Mouse (Mus musculus) CH12.LX (cell line): ENCODE data around the gene Shank3.

Experiments
- BHLHE40 ChIP-seq: IDR thresholded peaks from 2 replicates; pipeline ENCODE4 v1.6.1; 2011; ENCODE audit warnings: mild to moderate bottlenecking, low read depth, low read length, improper control_type of control experiment
- CTCF ChIP-seq, 2 experiments: IDR thresholded peaks in 1 of 2; conservative IDR thresholded peaks in 1 of 2; 2 replicates each; pipeline ENCODE4 v1.5.1; 2011 to 2012; ENCODE audit warnings: low read depth in 2 of 2, low read length in 2 of 2, improper control_type of control experiment in 1 of 2, inconsistent platforms in 1 of 2, mild to moderate bottlenecking in 1 of 2, moderate library complexity in 1 of 2
- EP300 ChIP-seq: IDR thresholded peaks from 2 replicates; pipeline ENCODE4 v1.6.1; 2011; ENCODE audit warnings: low read length, improper control_type of control experiment
- HCFC1 ChIP-seq: IDR thresholded peaks from 2 replicates; pipeline ENCODE4 v1.6.1; 2012; ENCODE audit warnings: low read depth, mild to moderate bottlenecking, inconsistent platforms, low read length, improper control_type of control experiment
- PAX5 ChIP-seq: IDR thresholded peaks from 2 replicates; pipeline ENCODE4 v1.6.1; 2012; ENCODE audit warnings: low read length, inconsistent platforms, mixed read lengths
- POLR2A ChIP-seq: IDR thresholded peaks from 2 replicates; pipeline ENCODE4 v1.6.1; 2011; ENCODE audit warnings: low read depth, mild to moderate bottlenecking, improper control_type of control experiment, low read length
- SMC3 ChIP-seq: IDR thresholded peaks from 2 replicates; pipeline ENCODE4 v1.6.1; 2011; ENCODE audit warnings: low read depth, low read length, improper control_type of control experiment
- USF1 ChIP-seq: IDR thresholded peaks from 2 replicates; pipeline ENCODE4 v1.6.1; 2014; ENCODE audit warnings: low read depth, mild to moderate bottlenecking, inconsistent platforms, low read length, improper control_type of control experiment
- ZKSCAN1 ChIP-seq: IDR thresholded peaks from 2 replicates; pipeline ENCODE4 v1.6.1; 2012; ENCODE audit warnings: low read depth, inconsistent platforms, low read length, improper control_type of control experiment, borderline replicate concordance
- ZNF384 ChIP-seq: IDR thresholded peaks from 2 replicates; pipeline ENCODE4 v1.6.1; 2012; ENCODE audit warnings: low read depth, low read length, improper control_type of control experiment, inconsistent platforms

DNA sequence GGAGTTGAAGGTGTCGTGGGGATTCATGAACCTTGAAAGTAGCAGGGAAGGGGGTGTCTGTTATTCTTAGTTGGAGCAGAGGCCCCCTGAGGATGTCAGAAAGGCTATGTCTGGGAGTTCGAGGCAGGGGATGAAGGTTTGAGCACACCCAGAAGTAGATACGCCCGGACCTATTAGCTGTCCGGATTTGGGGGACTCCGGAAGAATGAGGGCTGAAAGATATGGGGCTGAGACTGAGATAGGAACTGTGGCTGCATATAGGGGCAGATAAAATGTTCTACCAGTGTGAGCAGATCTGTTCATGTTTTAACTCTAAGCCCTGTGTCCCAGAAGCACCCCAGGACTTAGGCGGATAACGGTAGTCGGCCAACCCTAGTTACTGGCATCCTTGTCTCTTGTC, 5.4 kb downstream of the Shank3 start:
- TF ChIP-seq POLR2A (no peak), PAX5 (no peak), ZNF384 (no peak), CTCF (conservative IDR thresholded peaks at IDR 0.05 in 1 of 2, IDR thresholded peaks at IDR 0.05 in 1 of 2; ENCODE audit: low read depth in 2 of 2, low read length in 2 of 2) (no peak), HCFC1 (no peak), BHLHE40 (no peak), ZKSCAN1 (no peak), EP300 (no peak), SMC3 (no peak), USF1 (no peak)
